Mouse (Mus musculus) T-helper 1 cell (primary cell): Measurements from ENCODE around the gene Tmem234.

Source experiments
- in situ Hi-C: fragments of 300-600 bp; cut with MboI, MseI; formaldehyde crosslinking; loops from one replicate; pipeline ENCODE4 v1.15.1; 2025; ENCODE audit warnings: high pct_unique_total_duplicates

The Tmem234 gene

GRCm38 (mm10) chr4:129671491-129672082 lies 71.1 kb downstream of the Tmem234 start:
- in situ Hi-C loops: loop anchor here (25.0 kb wide), 1 partner anchor 891 kb away; the partner anchor contains the start of gene Nkain1

- in situ Hi-C loops: loop anchor here (25.0 kb wide), 1 partner anchor 890 kb away; the partner anchor contains the start of gene Nkain1
Observed at GRCm38 (mm10) chr4:129672083-129672877, 71.8 kb downstream of the Tmem234 start, which contains the start of gene Kpna6. Gene Kpna6, minus strand, starts transcription at chr4:129672767.

GRCm38 (mm10) chr4:129672878-129673449 lies 72.5 kb downstream of the Tmem234 start:
- in situ Hi-C loops: loop anchor here (25.0 kb wide), 1 partner anchor 889 kb away; the partner anchor contains the start of gene Nkain1
